Mouse (Mus musculus) erythroblast, embryonic 14.5 days (primary cell): ENCODE results near the gene Agk.

Experiments
- GATA1 ChIP-seq: IDR thresholded peaks from 2 replicates; pipeline ENCODE4 v1.6.1; 2012; ENCODE audit warnings: low read length, inconsistent platforms, mixed read lengths
- TAL1 ChIP-seq: IDR thresholded peaks from 3 replicates; pipeline ENCODE4 v1.6.1; 2012; ENCODE audit warnings: low read length, inconsistent platforms, mixed read lengths

GRCm38 (mm10) chr6:40430878-40431277 lies 105.9 kb downstream of the Agk start:
- TF ChIP-seq TAL1 = no peak
- no peak for TF ChIP-seq GATA1
